Mouse (Mus musculus) ES-Bruce4 (cell line): ENCODE data around the gene Cbfa2t3.

Experiments
- CTCF ChIP-seq: IDR thresholded peaks from one replicate; pipeline ENCODE4 v1.8.1; 2011; ENCODE audit warnings: low read depth, low read length
- EP300 ChIP-seq: IDR thresholded peaks from 2 replicates; pipeline ENCODE4 v1.6.1; 2011; ENCODE audit warnings: low read depth, low read length; ENCODE audit not compliant: insufficient read depth
- POLR2A ChIP-seq: IDR thresholded peaks from one replicate; pipeline ENCODE4 v1.8.1; 2011; ENCODE audit warnings: low read length; ENCODE audit not compliant: insufficient read depth

- TF ChIP-seq CTCF: no peak
- TF ChIP-seq POLR2A: no peak
- no peak for TF ChIP-seq EP300
These were observed 1.3 kb downstream of the Cbfa2t3 start for GRCm38 (mm10) chr8:122697586-122697985.
